Mouse (Mus musculus) telencephalon, adult 2 months (tissue): Measurements from ENCODE around the gene Akr1c13.
"Not testable (repeated sequence)": the region's sequence is repeated elsewhere in the genome, so short reads cannot be mapped to it uniquely, and the experiment has no call there.

Experiments
- DNase-seq: peaks from one replicate; pipeline ENCODE4 v3.0.0-alpha.2; 2011; ENCODE audit warnings: low read depth, low spot score

Gene Akr1c13

GRCm38 (mm10) chr13:4190904-4191303, at the start of gene Akr1c13:
Gene Akr1c13 (plus strand): TSS chr13:4191150.
- no peak for DNase-seq

GRCm38 (mm10) chr13:4144261-4144660, 46.7 kb upstream of the Akr1c13 start:
- no peak for DNase-seq

GRCm38 (mm10) chr13:4150518-4150917, 40.4 kb upstream of the Akr1c13 start, which contains the start of gene Akr1c18:
Gene Akr1c18 (minus strand): TSS chr13:4150654.
- peak; percentile 84 for DNase-seq

- DNase-seq = no peak
These were observed 38.0 kb upstream of the Akr1c13 start for GRCm38 (mm10) chr13:4152908-4153307.

- no peak for DNase-seq
These were observed 37.4 kb upstream of the Akr1c13 start for GRCm38 (mm10) chr13:4153593-4153992.

GRCm38 (mm10) chr13:4155286-4155685, 35.7 kb upstream of the Akr1c13 start:
- no peak for DNase-seq

GRCm38 (mm10) chr13:4168006-4168405, 22.9 kb upstream of the Akr1c13 start:
- DNase-seq = no peak

- no peak for DNase-seq
These were observed 18.0 kb upstream of the Akr1c13 start for GRCm38 (mm10) chr13:4172978-4173377.

GRCm38 (mm10) chr13:4181321-4181720, 9.6 kb upstream of the Akr1c13 start:
- DNase-seq = not testable (repeated sequence)

- no peak for DNase-seq
These were observed 7.8 kb upstream of the Akr1c13 start for GRCm38 (mm10) chr13:4183116-4183515.

- DNase-seq = not testable (repeated sequence)
These were observed 4.1 kb upstream of the Akr1c13 start for GRCm38 (mm10) chr13:4186641-4187411.

- peak; percentile 2 for DNase-seq
These were observed 2.8 kb upstream of the Akr1c13 start for GRCm38 (mm10) chr13:4188174-4188573.

GRCm38 (mm10) chr13:4192511-4192910, 1.6 kb downstream of the Akr1c13 start:
- DNase-seq = no peak

- no peak for DNase-seq
These were observed 15.4 kb downstream of the Akr1c13 start for GRCm38 (mm10) chr13:4206147-4206903.

GRCm38 (mm10) chr13:4211560-4212299, 20.8 kb downstream of the Akr1c13 start:
- no peak for DNase-seq

GRCm38 (mm10) chr13:4212309-4212708, 21.4 kb downstream of the Akr1c13 start:
- no peak for DNase-seq

GRCm38 (mm10) chr13:4215496-4215895, 24.5 kb downstream of the Akr1c13 start:
- DNase-seq = not testable (repeated sequence)

GRCm38 (mm10) chr13:4228441-4228840, 37.5 kb downstream of the Akr1c13 start, which contains the start of gene Akr1c19:
Gene Akr1c19 (plus strand): TSS chr13:4228700.
- no peak for DNase-seq

- no peak for DNase-seq
These were observed 40.1 kb downstream of the Akr1c13 start for GRCm38 (mm10) chr13:4230841-4231623.

- DNase-seq = no peak
These were observed 42.2 kb downstream of the Akr1c13 start for GRCm38 (mm10) chr13:4233135-4233534.

- no peak for DNase-seq
These were observed 42.7 kb downstream of the Akr1c13 start for GRCm38 (mm10) chr13:4233536-4234172.
